Mouse (Mus musculus): Measurements from ENCODE around the gene Uvrag.

- no peak for TF ChIP-seq POLR2A (IDR thresholded peaks at IDR 0.05; ENCODE audit: low read depth, low read length)
- no peak for TF ChIP-seq CTCF (IDR thresholded peaks at IDR 0.05; ENCODE audit: borderline replicate concordance, insufficient read depth, low read length)
Measured at GRCm38 (mm10) chr7:99065920-99066319, 75.0 kb downstream of the Uvrag start.
